Mouse (Mus musculus): ENCODE data around the gene Sntb2.
"Not testable (repeated sequence)": the region's sequence is repeated elsewhere in the genome, so short reads cannot be mapped to it uniquely, and the experiment has no call there.

The Sntb2 gene

GRCm38 (mm10) chr8:106935324-106935869 lies at the start of gene Sntb2:
Gene Sntb2, plus strand, starts transcription at chr8:106935750.
- peak; percentile 43 to 77 for DNase-seq (ENCODE audit: low read depth in 1 of 2, low spot score in 2 of 2)

GRCm38 (mm10) chr8:106887336-106888189 lies 48.0 kb upstream of the Sntb2 start:
- DNase-seq (ENCODE audit: low read depth in 1 of 2, low spot score in 2 of 2): peak in 1 of 2 experiments; percentile 45

GRCm38 (mm10) chr8:106888803-106889202 lies 46.7 kb upstream of the Sntb2 start:
- DNase-seq (ENCODE audit: low read depth in 1 of 2, low spot score in 2 of 2): no peak

- DNase-seq (ENCODE audit: low read depth in 1 of 2, low spot score in 2 of 2): no peak
These were observed 43.2 kb upstream of the Sntb2 start for GRCm38 (mm10) chr8:106892210-106892805.

- DNase-seq (ENCODE audit: low read depth in 1 of 2, low spot score in 2 of 2): no peak
These were observed 42.6 kb upstream of the Sntb2 start for GRCm38 (mm10) chr8:106892806-106893451.

- DNase-seq (ENCODE audit: low read depth in 1 of 2, low spot score in 2 of 2): peak; percentile 34 to 76
These were observed 41.9 kb upstream of the Sntb2 start, which contains the start of gene Utp4 for GRCm38 (mm10) chr8:106893481-106894156. Gene Utp4, plus strand, starts transcription at chr8:106893636.

- no peak for DNase-seq (ENCODE audit: low read depth in 1 of 2, low spot score in 2 of 2)
These were observed 36.1 kb upstream of the Sntb2 start for GRCm38 (mm10) chr8:106899473-106899872.

- DNase-seq (ENCODE audit: low read depth in 1 of 2, low spot score in 2 of 2): peak in 1 of 2 experiments; percentile 27
These were observed 29.6 kb upstream of the Sntb2 start for GRCm38 (mm10) chr8:106905727-106906480.

GRCm38 (mm10) chr8:106906635-106907034 lies 28.9 kb upstream of the Sntb2 start:
- no peak for DNase-seq (ENCODE audit: low read depth in 1 of 2, low spot score in 2 of 2)

GRCm38 (mm10) chr8:106907450-106907849 lies 28.1 kb upstream of the Sntb2 start:
- no peak for DNase-seq (ENCODE audit: low read depth in 1 of 2, low spot score in 2 of 2)

GRCm38 (mm10) chr8:106908291-106908690 lies 27.3 kb upstream of the Sntb2 start:
- DNase-seq (ENCODE audit: low read depth in 1 of 2, low spot score in 2 of 2): no peak

GRCm38 (mm10) chr8:106913631-106914030 lies 21.9 kb upstream of the Sntb2 start:
- DNase-seq (ENCODE audit: low read depth in 1 of 2, low spot score in 2 of 2): no peak

- DNase-seq (ENCODE audit: low read depth in 1 of 2, low spot score in 2 of 2): no peak
These were observed 15.7 kb upstream of the Sntb2 start for GRCm38 (mm10) chr8:106919721-106920394.

- no peak for DNase-seq (ENCODE audit: low read depth in 1 of 2, low spot score in 2 of 2)
These were observed 15.2 kb upstream of the Sntb2 start for GRCm38 (mm10) chr8:106920395-106920741.

GRCm38 (mm10) chr8:106924057-106924456 lies 11.5 kb upstream of the Sntb2 start:
- no peak for DNase-seq (ENCODE audit: low read depth in 1 of 2, low spot score in 2 of 2)

- DNase-seq (ENCODE audit: low read depth in 1 of 2, low spot score in 2 of 2): no peak
These were observed 10.6 kb upstream of the Sntb2 start for GRCm38 (mm10) chr8:106924904-106925349.

- no peak for DNase-seq (ENCODE audit: low read depth in 1 of 2, low spot score in 2 of 2)
These were observed 10.1 kb upstream of the Sntb2 start for GRCm38 (mm10) chr8:106925446-106925845.

- DNase-seq (ENCODE audit: low read depth in 1 of 2, low spot score in 2 of 2): no peak
These were observed 8.3 kb upstream of the Sntb2 start for GRCm38 (mm10) chr8:106927247-106927646.

GRCm38 (mm10) chr8:106928182-106928581 lies 7.4 kb upstream of the Sntb2 start:
- not testable (repeated sequence) for DNase-seq (ENCODE audit: low read depth in 1 of 2, low spot score in 2 of 2)
